Mouse (Mus musculus): ENCODE measurements around the gene Slc23a4.
A peak's percentile ranks its signal among the peaks of the same experiment; 100 is the strongest.

Slc23a4 gene

DNA sequence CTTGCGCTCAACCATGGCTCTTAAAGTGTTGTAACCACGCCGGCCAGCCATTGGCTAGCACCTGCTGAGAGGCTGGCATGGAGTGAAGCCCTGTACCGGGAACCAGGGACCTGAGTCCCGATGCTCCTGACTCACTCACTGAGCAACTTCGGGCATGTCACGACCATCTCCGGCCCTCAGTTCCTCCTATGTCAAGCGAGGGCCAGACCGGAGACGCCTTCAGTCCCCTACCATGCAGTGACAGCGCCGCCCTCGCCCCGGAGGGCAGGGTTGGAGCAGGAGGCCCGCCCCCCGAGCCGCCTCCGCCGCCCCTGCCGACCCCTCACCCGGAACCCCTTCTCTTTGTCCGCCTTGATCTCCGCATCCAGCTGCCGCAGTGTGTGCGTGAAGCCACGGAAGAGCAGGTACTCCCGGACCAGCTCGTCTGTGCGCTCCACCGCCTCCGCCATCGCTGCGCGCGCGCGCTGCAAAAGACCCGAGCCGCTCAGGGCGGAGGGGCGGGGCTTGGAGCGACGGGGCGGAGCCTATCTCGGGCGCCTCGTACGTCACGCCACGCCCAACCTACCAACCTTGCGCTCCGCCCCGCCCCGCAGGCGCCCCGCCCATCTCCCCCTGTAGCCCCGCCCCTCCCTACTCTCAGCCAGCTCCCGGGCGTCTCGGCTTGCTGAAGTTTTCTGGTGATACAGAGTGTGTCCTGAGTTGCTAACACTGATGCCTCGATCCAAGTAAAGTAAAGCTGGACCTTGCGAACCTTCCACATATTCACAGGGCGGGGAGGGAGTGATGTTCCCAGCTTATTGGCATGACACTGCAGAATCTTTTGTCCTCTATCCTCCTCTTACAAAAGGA lies 77.6 kb downstream of the Slc23a4 start, which contains the start of gene Wdr91:
Wdr91 (minus strand) TSS at position 506 of the 849 bp plus-strand sequence.
- DNase-seq: peak; percentile 94

DNA sequence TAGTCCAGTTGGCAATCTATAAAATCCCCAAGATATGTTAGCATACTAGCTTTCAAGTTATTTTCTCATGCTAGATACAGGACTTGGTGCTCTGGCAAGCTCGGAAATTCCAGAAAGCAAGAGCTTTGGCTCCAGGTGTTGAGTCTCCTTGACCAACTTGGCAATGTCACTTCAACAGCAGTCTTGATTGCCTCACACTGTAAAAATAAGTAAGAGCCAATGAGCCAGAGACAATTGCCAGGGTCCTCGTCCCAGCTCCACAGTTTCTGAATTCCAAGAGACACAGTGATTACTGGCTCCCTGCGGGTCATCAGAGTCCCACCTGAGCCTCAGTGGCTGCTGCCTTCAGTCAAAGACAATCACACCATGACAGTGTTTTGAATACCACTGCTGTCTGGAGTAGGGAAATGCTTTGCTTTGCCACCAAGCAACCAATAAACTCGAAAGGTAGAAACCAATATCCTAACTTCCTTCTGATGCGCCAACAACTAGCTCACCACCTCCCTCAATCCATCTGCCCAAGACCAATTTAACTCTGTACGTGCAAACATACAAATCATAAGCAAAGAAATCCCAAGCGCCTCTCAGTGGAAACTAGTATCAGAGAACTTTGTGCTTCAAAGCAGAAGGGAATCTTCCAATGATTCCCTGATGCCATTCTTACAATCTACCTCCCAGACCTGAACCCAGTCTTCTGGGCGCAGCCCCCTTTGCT lies 78.4 kb downstream of the Slc23a4 start:
- no peak for DNase-seq

DNA sequence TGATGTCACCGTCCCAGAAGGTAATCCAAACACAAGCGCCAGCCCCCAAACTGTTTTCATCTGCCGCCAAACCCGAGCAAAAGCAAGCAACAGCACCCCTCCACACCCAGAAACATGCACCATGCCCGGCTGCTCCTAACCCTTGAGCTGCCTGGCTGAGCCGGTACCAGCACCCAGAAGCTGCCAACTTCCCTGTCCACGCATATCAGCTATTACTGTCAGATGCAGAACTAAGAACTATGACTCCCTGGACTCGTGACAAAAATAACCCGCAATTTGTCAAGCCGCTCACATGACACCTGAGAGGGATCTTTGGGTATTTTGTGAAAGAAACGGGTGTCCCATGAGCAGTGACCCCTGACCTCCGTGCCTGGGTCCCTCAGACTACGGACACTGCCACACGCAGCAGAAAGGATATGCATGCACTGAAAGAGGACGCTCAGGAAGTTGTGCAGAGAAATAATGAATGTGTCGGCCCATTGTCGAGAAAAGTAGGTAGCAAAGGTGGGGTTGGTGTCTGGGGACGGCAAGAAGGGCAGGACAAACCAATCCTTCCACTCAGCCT lies 80.4 kb downstream of the Slc23a4 start:
- no peak for DNase-seq

DNA sequence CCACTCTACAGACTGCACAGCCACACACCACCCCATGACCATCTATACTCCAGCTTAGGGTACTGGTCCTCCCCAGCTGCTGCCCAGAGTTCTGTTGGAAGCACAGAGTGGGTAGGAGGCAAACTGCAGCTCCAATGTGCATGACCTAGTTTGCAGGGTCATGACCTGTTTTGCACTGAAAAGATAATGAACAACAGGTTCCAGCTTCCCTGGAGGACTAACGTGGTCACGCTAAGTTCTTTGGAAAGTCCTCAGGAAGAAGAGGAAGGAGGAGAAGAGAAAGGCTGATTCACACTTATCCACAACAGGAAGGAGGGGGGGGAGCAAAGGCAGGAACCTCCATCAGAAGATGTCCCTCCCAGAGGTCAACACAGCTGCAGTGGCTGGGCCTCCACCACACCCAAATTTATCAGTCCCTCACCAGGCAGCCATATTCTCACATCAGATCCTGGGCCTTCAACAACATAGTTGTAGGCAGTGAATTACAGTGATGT lies 81.0 kb downstream of the Slc23a4 start:
- DNase-seq: peak; percentile 16

DNA sequence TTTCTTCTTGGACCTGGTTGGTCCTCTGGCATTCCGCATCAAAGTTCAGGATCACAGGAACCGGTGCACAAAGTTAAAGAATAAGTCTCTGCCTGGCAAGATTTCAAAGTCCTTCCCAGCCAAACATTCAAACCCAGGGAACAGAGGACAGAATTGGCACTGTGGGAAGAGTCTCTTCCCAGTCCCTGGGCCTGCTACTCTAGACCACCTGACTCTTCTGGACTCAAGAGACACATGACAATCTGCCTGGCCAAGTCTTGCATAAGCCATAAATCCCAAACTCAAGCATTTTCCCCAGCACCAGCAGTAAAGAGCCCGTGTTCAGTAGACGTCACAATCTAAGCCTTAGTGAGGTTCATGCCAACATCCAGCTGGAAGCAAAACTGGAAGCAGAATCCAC lies 81.5 kb downstream of the Slc23a4 start:
- no peak for DNase-seq

DNA sequence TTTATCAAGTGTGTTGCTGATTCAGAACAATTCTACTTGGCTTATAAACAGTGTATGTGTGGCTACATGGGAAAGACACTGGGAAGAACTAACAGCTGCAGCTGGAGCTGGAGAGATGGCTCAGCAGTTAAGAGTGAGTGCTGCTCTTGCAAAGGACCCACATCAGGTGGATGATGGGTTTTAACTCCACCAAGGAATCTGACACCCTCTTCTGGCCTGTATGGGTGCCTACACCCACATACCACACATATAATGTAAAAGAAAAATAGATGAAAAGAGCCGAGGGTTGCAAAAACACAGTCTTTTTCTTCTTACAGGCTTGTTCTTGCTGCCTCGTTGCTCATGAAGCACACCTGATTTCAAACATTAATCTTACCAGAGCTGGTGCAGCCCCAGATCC lies 82.1 kb downstream of the Slc23a4 start:
- no peak for DNase-seq

DNA sequence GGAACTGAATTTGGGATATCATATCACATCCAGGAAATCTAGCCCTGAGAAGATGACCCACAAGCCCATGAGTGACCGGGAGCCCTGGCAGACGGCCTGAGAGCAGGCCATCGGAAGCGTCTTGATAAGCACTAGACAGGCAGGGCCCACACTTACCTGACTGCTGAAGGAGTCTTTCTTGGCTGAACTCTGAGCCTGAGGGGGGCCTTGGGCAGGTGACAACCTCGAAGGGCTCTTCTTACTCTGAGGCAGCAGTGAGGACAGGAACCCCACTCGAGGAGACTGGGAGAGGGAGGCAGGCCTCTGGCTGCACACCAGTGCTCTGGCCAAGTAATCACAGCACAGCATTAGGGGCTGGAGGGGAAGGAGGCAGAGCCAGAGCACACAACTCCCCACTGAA lies 83.8 kb downstream of the Slc23a4 start:
- no peak for DNase-seq

DNA sequence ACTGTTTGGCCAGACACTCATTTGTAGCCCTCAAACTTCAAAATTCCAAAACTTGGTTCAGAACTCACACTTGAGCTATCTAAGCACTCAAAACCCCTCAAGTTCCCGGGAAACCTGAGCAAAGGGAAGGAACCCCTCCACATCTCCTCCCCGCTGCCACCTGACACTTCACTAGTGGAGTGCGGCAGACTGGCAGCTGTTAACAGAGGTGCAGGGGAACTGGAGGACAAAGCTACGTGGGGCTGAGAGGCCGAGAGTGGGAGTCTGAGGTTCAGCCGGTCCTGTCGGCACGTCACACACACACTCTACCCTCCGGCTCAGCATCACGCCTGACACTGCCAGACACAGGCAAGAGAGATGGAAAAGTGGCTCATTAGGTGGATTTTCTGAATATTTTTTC lies 84.4 kb downstream of the Slc23a4 start:
- DNase-seq: no peak

DNA sequence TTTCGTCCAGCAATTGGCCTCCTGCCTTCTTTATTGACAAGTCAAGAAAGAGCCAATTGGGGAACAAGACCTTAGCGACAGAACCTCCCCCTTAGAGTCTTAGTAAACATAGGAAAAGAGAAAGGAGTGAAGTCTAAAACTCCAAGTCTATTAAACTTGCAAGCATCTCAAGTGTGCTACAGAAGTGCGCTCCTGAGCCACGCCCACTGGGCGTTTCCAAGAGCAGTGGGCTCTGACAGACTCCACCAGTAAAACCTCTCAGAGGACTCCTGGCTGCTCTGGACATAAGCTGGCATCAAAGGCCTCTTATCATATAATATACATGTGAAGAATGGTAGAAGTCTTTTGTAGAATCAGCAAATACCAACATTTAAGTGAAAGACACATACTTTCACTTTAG lies 84.8 kb downstream of the Slc23a4 start:
- DNase-seq: no peak

DNA sequence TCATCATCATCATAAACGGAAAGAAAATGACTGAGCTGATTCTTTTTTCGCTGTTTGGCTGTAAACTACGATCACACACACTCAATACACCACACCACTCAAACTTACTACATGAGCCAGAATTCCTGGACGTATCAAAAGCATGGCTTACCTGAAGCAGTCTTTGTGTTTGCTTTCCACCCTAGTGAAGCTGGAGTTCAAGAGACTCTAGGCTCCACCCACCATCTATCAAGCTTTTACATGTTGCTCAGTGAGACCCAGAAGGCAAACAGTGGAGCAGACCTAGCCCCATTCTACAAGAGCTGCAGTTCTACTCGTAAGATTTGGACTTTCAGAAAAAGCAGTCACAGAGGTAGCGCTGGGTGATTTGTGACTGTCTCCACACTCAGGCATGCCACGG lies 85.6 kb downstream of the Slc23a4 start:
- DNase-seq: no peak

DNA sequence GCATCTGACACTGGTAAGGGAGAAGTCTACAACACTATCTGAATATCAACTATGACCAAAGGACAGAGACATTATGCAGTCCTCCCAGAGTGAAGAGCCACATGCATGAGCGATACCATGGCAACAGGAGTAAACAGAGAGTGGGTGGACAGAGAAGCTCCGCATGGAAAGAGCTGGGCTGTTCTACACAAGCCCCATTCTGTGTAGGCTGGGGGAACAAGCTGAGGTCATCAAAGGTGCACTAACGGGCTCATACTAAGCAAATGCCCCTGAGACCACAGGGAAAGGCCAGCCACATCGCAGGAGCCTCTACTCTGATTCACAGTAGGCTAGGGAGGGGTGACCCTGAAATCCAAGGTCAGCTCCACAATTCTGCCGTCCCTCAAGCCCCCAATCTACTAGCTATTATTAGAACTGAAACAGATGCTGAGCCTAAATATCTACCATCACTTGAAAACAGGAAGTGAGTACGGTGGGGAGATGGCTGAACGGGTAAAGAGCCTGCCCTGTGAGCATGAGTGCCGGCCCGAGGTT lies 86.2 kb downstream of the Slc23a4 start:
- DNase-seq: no peak

DNA sequence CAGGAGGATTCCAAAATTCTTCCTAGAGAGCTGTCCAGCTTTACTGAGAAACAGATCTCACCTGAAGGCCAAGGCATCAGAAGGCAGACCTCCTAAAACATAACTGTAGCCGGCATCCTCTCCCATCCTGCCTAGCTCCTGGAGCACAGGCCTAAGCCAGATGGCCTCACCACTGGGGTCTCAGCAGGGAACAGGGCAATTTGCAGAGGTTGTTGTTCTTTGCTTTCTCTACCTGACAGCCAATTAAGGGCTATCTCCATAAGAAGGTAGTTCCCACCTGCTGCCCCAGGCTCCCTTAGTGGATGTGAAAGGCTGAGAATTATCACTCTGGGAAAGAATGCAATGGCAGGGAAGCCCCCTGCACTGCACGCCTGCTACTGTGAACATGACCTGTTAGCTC lies 87.2 kb downstream of the Slc23a4 start:
- no peak for DNase-seq

DNA sequence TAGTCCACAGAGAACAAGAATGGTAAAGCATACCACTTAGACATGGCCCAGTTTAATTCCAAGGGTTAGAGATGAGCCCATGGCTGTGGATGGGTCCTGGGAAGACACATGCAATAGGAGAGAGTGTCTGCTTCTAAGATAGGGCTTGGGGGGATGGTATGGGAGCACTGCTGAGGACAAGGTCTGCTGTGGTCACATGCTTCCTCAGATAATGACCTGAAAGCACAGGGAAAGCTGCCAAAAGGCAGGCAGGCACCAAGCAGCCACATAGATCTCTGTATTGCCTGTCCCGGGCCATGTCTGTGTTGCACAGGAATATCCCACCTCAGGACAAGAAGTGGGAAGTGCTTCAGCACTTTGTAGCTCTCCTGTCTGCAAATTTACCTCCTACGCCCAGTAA lies 89.1 kb downstream of the Slc23a4 start:
- no peak for DNase-seq

DNA sequence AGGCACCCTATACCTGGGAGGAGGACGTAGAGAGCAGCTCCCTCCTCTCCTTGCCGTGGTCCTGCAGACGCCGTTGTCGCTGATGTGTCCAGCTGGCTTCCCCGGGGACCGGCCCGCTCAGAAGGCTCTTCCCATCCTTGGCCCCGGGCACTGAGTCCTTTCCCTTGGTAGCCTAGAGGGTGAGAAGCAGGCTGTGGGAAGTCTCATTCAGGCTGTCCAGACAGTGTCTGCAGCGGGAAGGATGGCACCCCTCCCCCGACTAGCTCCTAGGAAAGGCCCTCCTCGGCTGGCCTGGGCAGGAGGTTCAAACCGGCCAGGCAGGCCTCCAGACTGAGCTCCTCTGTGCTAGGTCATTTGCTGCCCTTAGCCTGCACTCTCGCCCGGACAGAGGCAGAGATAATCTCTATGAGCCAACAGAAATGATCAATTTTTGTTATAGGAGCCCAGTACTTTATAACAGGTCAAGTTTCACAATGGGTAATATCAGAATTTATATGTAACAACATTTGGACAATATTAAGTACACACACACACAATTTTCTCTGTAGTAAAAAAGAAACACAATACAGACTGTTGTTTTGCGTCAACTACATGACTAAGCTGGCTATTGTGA lies 91.9 kb downstream of the Slc23a4 start:
- no peak for DNase-seq

DNA sequence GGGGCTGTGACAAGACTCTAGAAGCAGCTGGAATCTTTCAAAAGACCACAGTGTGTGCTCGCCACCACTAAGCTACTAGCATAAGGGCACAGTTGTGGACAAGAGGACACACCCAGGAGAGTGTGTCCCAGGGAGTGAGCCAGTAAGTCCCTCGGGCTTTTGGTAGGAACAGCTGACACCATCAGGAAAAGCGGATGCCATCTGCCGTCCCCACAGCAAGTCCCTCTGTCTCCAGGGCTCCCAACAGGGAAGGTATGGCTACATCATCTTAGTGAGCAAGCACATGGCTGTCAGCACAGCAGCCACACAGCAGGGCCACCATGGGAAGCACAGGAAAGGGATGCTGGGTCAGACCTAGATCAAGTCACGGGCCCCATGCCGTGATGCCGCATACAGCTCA lies 92.6 kb downstream of the Slc23a4 start:
- no peak for DNase-seq

Measured in retina, postnatal 1 day (tissue).